Mouse (Mus musculus): ENCODE data around the gene Zfp366. TPM values are rescaled to one million over a fixed set of nuclear protein-coding genes. Genes with fewer than 3 reads are reported as not detected.

Zfp366 gene
- polyA plus RNA-seq, 1 experiment = 0.01 TPM

- Histone ChIP-seq H3K27me3 (ENCODE audit: control insufficient read depth, insufficient read depth, insufficient read length) (no peaks in the 10 kb centered on the region), H3ac (ENCODE audit: control insufficient read depth, insufficient read length) (no peak overlapping the region), H3K36me3 (ENCODE audit: control insufficient read depth, insufficient read depth) (no peaks in the 10 kb centered on the region), H3K4me2 (ENCODE audit: low read depth) (no peak overlapping the region), H3K4me3 (no peak overlapping the region), H3K79me2 (ENCODE audit: control insufficient read depth, insufficient read depth) (no peaks in the 10 kb centered on the region)
- TF ChIP-seq MYOG (IDR thresholded peaks at IDR 0.05; ENCODE audit: control insufficient read depth in 1 of 3, insufficient read depth in 1 of 3, insufficient read length in 2 of 3, low read depth in 2 of 3) = no peak
- no peak for TF ChIP-seq SRF (IDR thresholded peaks at IDR 0.05; ENCODE audit: control insufficient read depth, insufficient read length, low read depth)
- no peak for TF ChIP-seq POLR2AphosphoS2 (IDR thresholded peaks at IDR 0.05; ENCODE audit: insufficient read length, low read depth)
- no peak for TF ChIP-seq USF1 (IDR thresholded peaks at IDR 0.05; ENCODE audit: low read depth)
- no peak for TF ChIP-seq CEBPB (IDR thresholded peaks at IDR 0.05; ENCODE audit: insufficient read depth, poor library complexity, severe bottlenecking)
- no peak for TF ChIP-seq TCF12 (IDR thresholded peaks at IDR 0.05; ENCODE audit: insufficient read depth, poor library complexity, severe bottlenecking)
- TF ChIP-seq E2F4 (IDR thresholded peaks at IDR 0.05; ENCODE audit: insufficient read depth) = no peak
- no peak for TF ChIP-seq TCF3 (IDR thresholded peaks at IDR 0.05; ENCODE audit: insufficient read length, low read depth)
- TF ChIP-seq REST (IDR thresholded peaks at IDR 0.05; ENCODE audit: insufficient read depth, insufficient read length) = no peak
- no peak for TF ChIP-seq POLR2A (IDR thresholded peaks at IDR 0.05; ENCODE audit: insufficient read length, low read depth)
- TF ChIP-seq MAX (IDR thresholded peaks at IDR 0.05; ENCODE audit: low read depth) = no peak
- no peak for TF ChIP-seq MYOD1 (IDR thresholded peaks at IDR 0.05; ENCODE audit: control insufficient read depth in 1 of 3, insufficient read length in 2 of 3, low read depth in 2 of 3)
These were observed 37.4 kb downstream of the Zfp366 start for GRCm38 (mm10) chr13:99221996-99222395.

GRCm38 (mm10) chr13:99222476-99222875 lies 37.9 kb downstream of the Zfp366 start:
- no peaks in the 10 kb centered on the region for H3K36me3 ChIP-seq (ENCODE audit: control insufficient read depth, insufficient read depth)
- TF ChIP-seq POLR2AphosphoS2 (IDR thresholded peaks at IDR 0.05; ENCODE audit: insufficient read length, low read depth) = no peak
- H3K27me3 ChIP-seq (ENCODE audit: control insufficient read depth, insufficient read depth, insufficient read length) = no peaks in the 10 kb centered on the region
- no peak overlapping the region for H3K4me2 ChIP-seq (ENCODE audit: low read depth)
- no peak overlapping the region for H3K4me3 ChIP-seq
- H3K79me2 ChIP-seq (ENCODE audit: control insufficient read depth, insufficient read depth) = no peaks in the 10 kb centered on the region
- no peak overlapping the region for H3ac ChIP-seq (ENCODE audit: control insufficient read depth, insufficient read length)

- H3K4me2 ChIP-seq (ENCODE audit: low read depth) = peak overlapping the region; percentile 0
- TF ChIP-seq CEBPB (IDR thresholded peaks at IDR 0.05; ENCODE audit: insufficient read depth, poor library complexity, severe bottlenecking) = no peak
- TF ChIP-seq MAX (IDR thresholded peaks at IDR 0.05; ENCODE audit: low read depth) = no peak
- TF ChIP-seq TCF12 (IDR thresholded peaks at IDR 0.05; ENCODE audit: insufficient read depth, poor library complexity, severe bottlenecking) = no peak
- no peak for TF ChIP-seq MYOD1 (IDR thresholded peaks at IDR 0.05; ENCODE audit: control insufficient read depth in 1 of 3, insufficient read length in 2 of 3, low read depth in 2 of 3)
- TF ChIP-seq SRF (IDR thresholded peaks at IDR 0.05; ENCODE audit: control insufficient read depth, insufficient read length, low read depth) = no peak
- H3ac ChIP-seq (ENCODE audit: control insufficient read depth, insufficient read length) = no peak overlapping the region
- H3K4me3 ChIP-seq = no peak overlapping the region
- no peaks in the 10 kb centered on the region for H3K36me3 ChIP-seq (ENCODE audit: control insufficient read depth, insufficient read depth)
- H3K27me3 ChIP-seq (ENCODE audit: control insufficient read depth, insufficient read depth, insufficient read length) = no peaks in the 10 kb centered on the region
- no peaks in the 10 kb centered on the region for H3K79me2 ChIP-seq (ENCODE audit: control insufficient read depth, insufficient read depth)
These were observed 38.8 kb downstream of the Zfp366 start for GRCm38 (mm10) chr13:99223321-99223884.

GRCm38 (mm10) chr13:99223917-99224316 lies 39.3 kb downstream of the Zfp366 start:
- H3K36me3 ChIP-seq (ENCODE audit: control insufficient read depth, insufficient read depth) = no peaks in the 10 kb centered on the region
- TF ChIP-seq SRF (IDR thresholded peaks at IDR 0.05; ENCODE audit: control insufficient read depth, insufficient read length, low read depth) (no peak), MYOD1 (IDR thresholded peaks at IDR 0.05; ENCODE audit: control insufficient read depth in 1 of 3, insufficient read length in 2 of 3, low read depth in 2 of 3) (no peak), E2F4 (IDR thresholded peaks at IDR 0.05; ENCODE audit: insufficient read depth) (no peak), REST (IDR thresholded peaks at IDR 0.05; ENCODE audit: insufficient read depth, insufficient read length) (no peak), TCF12 (IDR thresholded peaks at IDR 0.05; ENCODE audit: insufficient read depth, poor library complexity, severe bottlenecking) (no peak), POLR2AphosphoS2 (IDR thresholded peaks at IDR 0.05; ENCODE audit: insufficient read length, low read depth) (no peak), USF1 (IDR thresholded peaks at IDR 0.05; ENCODE audit: low read depth) (no peak), MYOG (IDR thresholded peaks at IDR 0.05; ENCODE audit: control insufficient read depth in 1 of 3, insufficient read depth in 1 of 3, insufficient read length in 2 of 3, low read depth in 2 of 3) (no peak), MAX (IDR thresholded peaks at IDR 0.05; ENCODE audit: low read depth) (no peak), TCF3 (IDR thresholded peaks at IDR 0.05; ENCODE audit: insufficient read length, low read depth) (no peak), POLR2A (IDR thresholded peaks at IDR 0.05; ENCODE audit: insufficient read length, low read depth) (no peak), CEBPB (IDR thresholded peaks at IDR 0.05; ENCODE audit: insufficient read depth, poor library complexity, severe bottlenecking) (no peak)
- H3ac ChIP-seq (ENCODE audit: control insufficient read depth, insufficient read length) = no peak overlapping the region
- H3K79me2 ChIP-seq (ENCODE audit: control insufficient read depth, insufficient read depth) = no peaks in the 10 kb centered on the region
- no peaks in the 10 kb centered on the region for H3K27me3 ChIP-seq (ENCODE audit: control insufficient read depth, insufficient read depth, insufficient read length)
- no peak overlapping the region for H3K4me3 ChIP-seq
- H3K4me2 ChIP-seq (ENCODE audit: low read depth) = no peak overlapping the region

GRCm38 (mm10) chr13:99225374-99226240 lies 41.0 kb downstream of the Zfp366 start:
- TF ChIP-seq MYOD1 (IDR thresholded peaks at IDR 0.05; ENCODE audit: control insufficient read depth in 1 of 3, insufficient read length in 2 of 3, low read depth in 2 of 3) (peak in 2 of 3 experiments; percentile 1 to 31), TCF3 (IDR thresholded peaks at IDR 0.05; ENCODE audit: insufficient read length, low read depth) (no peak), MYOG (IDR thresholded peaks at IDR 0.05; ENCODE audit: control insufficient read depth in 1 of 3, insufficient read depth in 1 of 3, insufficient read length in 2 of 3, low read depth in 2 of 3) (peak in 1 of 3 experiments; percentile 32)
- Histone ChIP-seq H3K4me2 (ENCODE audit: low read depth) (no peak overlapping the region), H3K27me3 (ENCODE audit: control insufficient read depth, insufficient read depth, insufficient read length) (no peaks in the 10 kb centered on the region), H3K4me3 (no peak overlapping the region), H3K36me3 (ENCODE audit: control insufficient read depth, insufficient read depth) (no peaks in the 10 kb centered on the region), H3ac (ENCODE audit: control insufficient read depth, insufficient read length) (no peak overlapping the region), H3K79me2 (ENCODE audit: control insufficient read depth, insufficient read depth) (no peaks in the 10 kb centered on the region)
